Mouse (Mus musculus) thymus, postnatal 4 days (tissue): ENCODE measurements around the gene Acod1.

Experiments
- DNase-seq: peaks from one replicate; pipeline ENCODE4 v3.0.0; 2021

The Acod1 gene

DNA sequence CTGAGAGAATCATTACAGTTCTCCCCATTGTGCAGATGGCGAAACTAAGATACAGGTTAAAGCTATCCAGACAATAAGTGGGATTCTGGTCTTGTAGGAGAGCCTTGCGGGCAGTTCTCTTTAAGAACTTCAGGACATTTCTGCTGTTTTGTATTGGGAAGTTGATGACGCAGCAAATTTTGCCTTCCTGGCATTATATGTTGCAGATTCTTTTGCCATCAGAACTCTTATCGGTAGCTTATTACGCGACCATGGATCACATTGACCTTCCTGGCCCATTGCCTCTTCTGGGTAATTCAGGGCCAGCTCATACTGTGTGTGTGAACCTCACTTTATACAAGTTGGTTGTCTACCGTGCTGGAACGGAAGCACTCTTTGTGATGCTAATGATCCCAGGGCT lies 27.0 kb downstream of the Acod1 start:
- DNase-seq, result no peak

- DNase-seq, result no peak
These were observed 28.4 kb downstream of the Acod1 start for GRCm38 (mm10) chr14:103075166-103075565.

DNA sequence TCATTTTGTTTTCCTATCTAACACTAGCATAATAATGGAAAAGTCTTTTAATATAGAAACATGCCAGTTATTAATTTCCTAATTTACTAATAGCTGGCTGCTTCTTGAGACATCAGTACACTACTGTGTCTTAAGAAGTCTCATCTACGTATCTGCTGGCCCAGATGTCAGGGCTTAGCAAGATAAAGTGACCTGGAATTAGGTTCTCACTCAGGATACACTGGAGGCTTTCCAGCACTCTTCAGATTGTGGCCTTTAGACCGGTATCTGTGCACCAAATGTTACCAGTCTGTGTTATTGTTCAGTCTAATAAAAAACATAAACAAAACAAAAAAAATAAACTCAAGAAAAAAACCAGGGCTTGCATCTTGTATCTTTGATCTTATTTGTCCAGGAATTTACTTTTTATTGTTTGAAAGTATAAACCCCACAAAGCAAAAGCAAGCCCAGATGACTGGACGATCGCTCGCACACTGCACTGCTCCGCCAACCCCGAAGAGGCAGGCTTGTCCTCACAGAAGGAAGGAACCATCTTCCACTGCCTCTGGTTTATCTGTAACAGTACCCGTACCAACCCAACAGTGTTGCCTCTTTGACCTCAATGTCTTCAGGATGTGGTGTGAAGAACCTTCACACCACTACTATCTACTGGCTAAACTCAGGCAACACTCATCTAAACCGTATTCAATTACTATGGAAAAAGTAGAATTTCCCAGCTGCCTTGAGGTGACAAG lies 30.7 kb downstream of the Acod1 start:
- DNase-seq, result no peak

DNA sequence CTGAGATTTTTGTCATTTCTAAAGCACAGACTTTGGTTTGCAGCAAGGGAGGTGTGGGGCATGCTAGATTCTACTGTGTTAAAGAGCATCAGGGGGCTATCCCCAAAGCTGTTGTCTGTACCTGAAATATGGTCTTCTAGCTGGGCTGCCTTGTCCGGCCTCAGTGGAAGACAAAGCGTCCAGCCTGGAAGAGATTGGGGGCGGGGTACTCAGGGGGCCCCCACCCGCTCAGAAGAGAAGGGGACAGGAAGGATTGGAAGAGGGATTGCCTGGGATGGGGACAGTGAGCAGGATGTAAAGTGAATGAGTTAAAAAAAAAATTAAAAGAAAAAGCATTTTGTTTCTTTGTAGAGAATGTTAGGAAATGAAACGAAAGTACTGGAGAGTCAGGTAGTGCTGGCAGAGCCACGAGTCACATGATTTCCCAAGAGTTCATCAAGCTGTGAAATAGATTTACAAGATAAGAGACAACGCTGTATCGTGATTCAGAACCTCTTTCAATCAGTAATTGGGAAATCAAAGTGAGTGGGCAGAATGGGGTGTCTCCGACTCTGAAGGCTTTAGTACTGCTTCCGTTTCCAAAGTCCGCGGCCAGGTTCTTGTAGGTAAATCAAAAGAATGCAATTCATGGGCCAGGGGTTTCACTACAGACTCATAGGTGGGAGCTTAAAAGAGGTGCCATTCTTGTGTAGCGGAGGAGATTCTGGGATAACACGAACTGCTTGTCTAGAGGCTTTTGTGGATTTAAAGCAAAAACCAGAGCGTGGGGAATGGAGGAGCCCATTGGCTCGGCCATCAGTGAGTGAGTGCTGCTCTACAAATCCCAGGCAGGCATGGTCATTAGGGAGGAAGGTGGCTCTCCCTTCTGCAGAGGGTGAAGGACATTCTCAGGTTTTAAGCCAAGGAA lies 31.5 kb downstream of the Acod1 start:
- no peak for DNase-seq

DNA sequence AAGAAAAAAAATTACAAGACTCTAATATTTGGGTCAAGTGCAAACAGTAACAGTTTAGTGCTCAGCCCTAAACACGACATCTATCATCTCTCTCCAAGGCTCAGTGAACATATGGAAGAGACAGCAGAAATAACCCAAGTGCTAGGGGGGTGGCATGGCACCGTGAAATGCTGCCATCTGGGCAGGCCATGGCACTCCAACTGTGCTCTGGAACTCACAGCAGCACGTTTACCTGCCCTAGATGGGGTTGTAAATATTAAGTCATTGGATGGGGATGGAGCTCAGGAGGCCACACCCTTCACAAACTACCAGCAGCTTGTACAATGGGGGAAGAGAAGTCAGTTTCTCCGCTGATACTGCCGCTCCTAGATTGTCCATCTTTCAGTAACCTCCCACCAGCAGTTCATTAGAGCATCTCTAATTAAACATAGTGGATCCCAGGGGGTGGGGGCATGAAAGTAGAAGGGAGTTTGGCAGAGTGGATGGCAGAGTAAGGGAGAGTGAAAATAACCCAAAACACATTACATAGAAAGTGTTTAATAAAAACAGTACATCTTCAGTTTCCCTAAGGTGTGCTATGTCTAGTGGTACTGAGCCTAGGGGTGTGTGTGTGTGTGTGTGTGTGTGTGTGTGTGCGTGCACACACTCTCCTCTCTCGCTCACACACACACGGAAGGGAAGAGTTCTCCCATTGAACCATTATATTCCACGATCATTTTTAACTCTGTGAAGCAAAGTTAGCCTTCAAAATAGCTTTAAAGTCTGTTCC lies 32.6 kb downstream of the Acod1 start:
- no peak for DNase-seq

DNA sequence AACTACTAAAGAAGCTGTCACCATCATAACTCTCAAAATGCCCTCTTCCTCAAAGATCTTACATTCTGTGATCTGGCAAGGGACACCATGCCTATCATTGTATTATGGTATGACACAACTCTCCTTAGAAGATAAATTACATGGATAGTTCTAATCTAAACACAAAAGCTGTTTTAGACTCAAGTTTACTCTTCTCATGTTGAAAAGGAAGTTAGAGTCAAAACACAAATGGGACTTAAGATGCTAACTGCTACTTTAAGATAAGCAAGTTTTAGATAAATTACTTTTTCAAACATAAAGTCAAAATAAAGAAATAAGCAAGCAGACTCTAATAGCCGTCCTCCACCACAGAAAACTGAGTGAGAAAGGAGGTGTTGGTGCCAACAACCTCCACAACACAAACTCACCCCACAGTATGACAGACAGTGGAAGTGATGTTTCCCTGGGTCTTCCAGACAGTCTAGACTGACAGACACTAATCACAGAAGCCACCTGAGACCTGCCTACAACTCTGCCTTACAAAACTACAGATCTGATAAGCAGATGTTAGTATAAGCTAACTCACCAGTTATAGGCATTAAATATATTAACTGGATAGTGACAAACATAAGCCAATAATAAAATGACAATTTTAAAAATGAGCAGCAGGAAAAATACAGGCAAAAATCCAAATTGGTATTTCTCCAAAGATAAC lies 39.2 kb downstream of the Acod1 start:
- no peak for DNase-seq

GRCm38 (mm10) chr14:103086671-103087324 lies 40.0 kb downstream of the Acod1 start:
- DNase-seq, result no peak

- no peak for DNase-seq
These were observed 41.1 kb downstream of the Acod1 start for GRCm38 (mm10) chr14:103087846-103088245.

DNA sequence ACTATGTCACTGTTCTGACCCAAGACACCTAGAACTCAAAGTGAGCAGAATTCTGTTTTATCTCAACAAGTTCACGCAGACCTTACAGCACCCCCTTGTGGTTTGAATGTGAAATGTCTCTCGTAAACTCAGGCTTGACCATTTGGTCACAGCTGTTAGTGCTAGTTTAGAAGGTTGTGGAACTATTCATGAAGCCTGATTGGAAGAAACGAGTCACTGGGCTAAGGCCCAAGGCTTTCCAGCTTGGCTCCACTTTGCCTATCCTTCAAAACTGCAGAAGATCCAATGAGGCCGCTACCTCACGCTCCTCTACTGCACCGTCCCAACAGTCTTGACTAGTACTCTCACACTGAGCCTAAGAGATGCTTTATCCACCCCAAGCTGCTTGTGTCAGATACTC lies 41.8 kb downstream of the Acod1 start:
- peak; percentile 53 for DNase-seq

GRCm38 (mm10) chr14:103093236-103093635 lies 46.5 kb downstream of the Acod1 start:
- DNase-seq, result no peak

GRCm38 (mm10) chr14:103093670-103094069 lies 46.9 kb downstream of the Acod1 start:
- DNase-seq, result no peak

GRCm38 (mm10) chr14:103095036-103095435 lies 48.3 kb downstream of the Acod1 start:
- no peak for DNase-seq

- DNase-seq, result no peak
These were observed 49.0 kb downstream of the Acod1 start for GRCm38 (mm10) chr14:103095826-103096225.

GRCm38 (mm10) chr14:103096621-103097020 lies 49.8 kb downstream of the Acod1 start:
- DNase-seq, result no peak

DNA sequence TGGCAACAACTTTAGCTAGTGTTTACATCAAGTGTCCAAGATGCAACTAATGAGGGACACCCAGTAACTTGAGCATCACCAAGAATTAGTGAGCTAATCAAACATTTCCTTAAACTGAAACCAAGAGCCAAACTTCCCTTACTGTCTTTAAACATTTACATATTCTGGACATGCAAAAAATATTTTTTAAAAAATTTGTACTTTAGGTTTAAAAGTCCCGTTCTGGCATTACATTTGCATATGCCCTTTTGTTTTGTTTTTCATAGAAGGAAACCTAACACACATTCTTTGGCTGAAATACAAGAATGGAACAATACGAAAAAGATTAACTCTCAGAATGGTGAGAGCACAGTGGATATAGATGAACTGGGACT lies 51.4 kb downstream of the Acod1 start:
- no peak for DNase-seq

GRCm38 (mm10) chr14:103098587-103099235 lies 51.9 kb downstream of the Acod1 start:
- peak; percentile 94 for DNase-seq

DNA sequence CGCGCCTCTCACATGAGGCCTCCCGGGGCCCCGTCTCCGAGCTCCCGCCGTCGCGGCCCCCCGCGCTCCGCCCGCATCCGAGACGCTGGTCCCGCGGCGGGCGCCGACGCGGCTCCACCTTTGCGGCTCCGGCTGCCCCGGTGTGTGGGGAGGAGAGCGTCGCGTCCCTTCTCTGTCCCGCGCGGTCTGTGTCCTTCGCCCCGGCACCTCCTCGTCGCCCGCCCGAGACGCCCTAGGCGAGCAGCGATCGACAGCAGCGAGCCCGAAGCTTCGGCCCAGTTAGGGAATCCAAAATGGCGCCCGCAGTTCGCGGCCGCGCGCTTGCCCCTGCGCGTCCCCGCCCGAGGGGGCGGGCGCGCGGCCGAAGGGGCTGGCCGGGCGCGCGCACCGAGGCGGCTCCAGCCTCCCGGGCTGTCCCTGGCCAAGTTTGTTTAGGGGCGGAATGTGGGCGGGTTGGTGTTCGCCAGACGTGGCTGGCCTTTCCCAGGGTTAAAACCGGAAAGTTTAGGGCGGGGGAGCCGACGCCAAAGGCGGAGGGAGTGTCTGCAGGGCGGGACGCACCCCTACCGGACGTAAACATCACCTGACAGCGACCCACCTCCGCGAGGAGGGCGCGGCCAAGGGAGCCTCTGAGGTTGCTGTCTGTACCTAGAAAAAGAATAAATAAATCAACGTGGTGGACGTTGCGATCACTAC lies 52.6 kb downstream of the Acod1 start, which contains the start of gene Fbxl3:
TSS of gene Fbxl3 (minus strand) at position 329 of the 696 bp plus-strand sequence.
- DNase-seq, result peak; percentile 88

- DNase-seq, result no peak
These were observed 53.5 kb downstream of the Acod1 start for GRCm38 (mm10) chr14:103100296-103100695.

DNA sequence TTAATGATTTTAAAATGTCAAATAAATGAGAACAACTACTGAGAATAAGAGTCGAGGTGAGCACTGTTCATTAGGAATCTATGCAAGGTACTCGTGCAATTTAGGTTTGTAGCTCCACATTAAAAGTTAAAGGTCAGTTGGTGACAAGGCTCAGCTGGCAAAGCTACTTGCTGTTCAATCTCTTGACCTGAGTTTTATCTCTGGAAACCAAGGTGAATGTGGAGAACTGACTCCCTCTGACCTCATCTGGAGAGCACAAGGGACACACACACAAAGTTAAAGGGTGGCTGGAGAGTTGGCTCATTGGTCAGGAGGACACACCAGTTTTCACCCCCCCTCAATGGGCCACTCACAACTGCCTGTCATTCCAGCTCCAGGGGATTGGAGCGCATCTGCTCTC lies 54.4 kb downstream of the Acod1 start:
- no peak for DNase-seq

GRCm38 (mm10) chr14:103102246-103102645 lies 55.5 kb downstream of the Acod1 start:
- DNase-seq, result no peak
